Mouse (Mus musculus) 416B (cell line): Measurements from ENCODE around the gene Uchl5.

Experiments used
- DNase-seq: peaks from one replicate; pipeline ENCODE4 v3.0.0; 2011; ENCODE audit warnings: low read depth

The Uchl5 gene

GRCm38 (mm10) chr1:143803537-143803936 lies 26.5 kb downstream of the Uchl5 start:
- DNase-seq: peak; percentile 92

- no peak for DNase-seq
These were observed 32.0 kb downstream of the Uchl5 start for GRCm38 (mm10) chr1:143809062-143809461.

GRCm38 (mm10) chr1:143813676-143814360 lies 36.7 kb downstream of the Uchl5 start:
- DNase-seq: peak; percentile 83

GRCm38 (mm10) chr1:143820096-143820877 lies 43.2 kb downstream of the Uchl5 start:
- peak; percentile 24 for DNase-seq

- DNase-seq: no peak
These were observed 45.6 kb downstream of the Uchl5 start for GRCm38 (mm10) chr1:143822677-143823076.

GRCm38 (mm10) chr1:143830713-143831112 lies 53.6 kb downstream of the Uchl5 start:
- DNase-seq: no peak

- no peak for DNase-seq
These were observed 59.5 kb downstream of the Uchl5 start for GRCm38 (mm10) chr1:143836363-143837182.

- no peak for DNase-seq
These were observed 60.6 kb downstream of the Uchl5 start for GRCm38 (mm10) chr1:143837681-143838080.

GRCm38 (mm10) chr1:143838896-143839410 lies 61.9 kb downstream of the Uchl5 start:
- no peak for DNase-seq

GRCm38 (mm10) chr1:143852329-143852728 lies 75.3 kb downstream of the Uchl5 start:
- no peak for DNase-seq

GRCm38 (mm10) chr1:143852779-143853358 lies 75.8 kb downstream of the Uchl5 start:
- no peak for DNase-seq

- DNase-seq: peak; percentile 90
These were observed 76.6 kb downstream of the Uchl5 start for GRCm38 (mm10) chr1:143853691-143854115.

- no peak for DNase-seq
These were observed 78.6 kb downstream of the Uchl5 start for GRCm38 (mm10) chr1:143855706-143856105.
